Mouse (Mus musculus): ENCODE measurements around the gene Tmem200b. TPM values are rescaled to one million over a fixed set of nuclear protein-coding genes. Genes with fewer than 3 reads are reported as not detected.
A peak's percentile ranks its signal among the peaks of the same experiment; 100 is the strongest.

Tmem200b gene
- polyA plus RNA-seq, 1 experiment, result 6.0 TPM

DNA sequence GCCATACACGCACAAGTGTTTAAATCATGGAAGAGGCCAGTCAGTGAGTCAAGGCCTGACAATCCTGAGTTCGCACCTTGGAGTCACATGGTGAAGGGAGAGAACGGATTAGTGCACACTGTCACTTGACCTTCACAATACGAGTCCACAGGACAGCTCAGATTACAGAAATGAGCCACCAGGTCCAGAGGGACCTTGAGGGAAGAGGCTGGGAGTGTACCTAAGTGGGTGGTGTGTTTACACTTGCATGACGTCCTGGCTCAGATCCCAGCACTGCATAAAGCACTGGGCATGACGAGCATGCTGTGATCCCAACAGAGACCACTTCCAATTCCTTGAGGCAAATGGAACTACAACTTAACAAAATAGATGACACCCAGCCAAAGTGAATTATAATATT, 15.1 kb upstream of the Tmem200b start:
- WGBS, result 19% methylated on average over 6 of the region's 6 CpGs
- DNase-seq (ENCODE audit: low read depth, low spot score), result peak; percentile 65

DNA sequence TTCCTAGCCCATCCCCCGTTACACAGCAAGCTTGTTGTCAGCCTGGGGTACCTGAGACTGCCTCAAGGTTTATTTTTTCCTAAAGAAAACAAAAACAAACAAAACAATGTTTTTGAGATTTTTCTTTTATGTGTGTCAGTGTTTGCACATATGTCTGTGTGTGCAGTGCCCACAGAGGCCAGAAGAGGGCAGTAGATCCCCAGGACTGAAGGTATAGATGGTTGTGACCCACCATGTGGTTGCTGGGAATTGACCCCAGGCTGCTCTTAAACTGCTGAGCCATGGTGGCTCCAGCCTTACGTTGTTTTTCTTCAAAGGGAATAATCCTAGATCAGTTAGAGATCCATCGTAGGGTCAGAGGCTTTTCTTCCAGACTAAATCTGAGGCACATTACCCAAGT, 13.7 kb upstream of the Tmem200b start:
- 94% methylated on average over 3 of the region's 3 CpGs for WGBS

DNA sequence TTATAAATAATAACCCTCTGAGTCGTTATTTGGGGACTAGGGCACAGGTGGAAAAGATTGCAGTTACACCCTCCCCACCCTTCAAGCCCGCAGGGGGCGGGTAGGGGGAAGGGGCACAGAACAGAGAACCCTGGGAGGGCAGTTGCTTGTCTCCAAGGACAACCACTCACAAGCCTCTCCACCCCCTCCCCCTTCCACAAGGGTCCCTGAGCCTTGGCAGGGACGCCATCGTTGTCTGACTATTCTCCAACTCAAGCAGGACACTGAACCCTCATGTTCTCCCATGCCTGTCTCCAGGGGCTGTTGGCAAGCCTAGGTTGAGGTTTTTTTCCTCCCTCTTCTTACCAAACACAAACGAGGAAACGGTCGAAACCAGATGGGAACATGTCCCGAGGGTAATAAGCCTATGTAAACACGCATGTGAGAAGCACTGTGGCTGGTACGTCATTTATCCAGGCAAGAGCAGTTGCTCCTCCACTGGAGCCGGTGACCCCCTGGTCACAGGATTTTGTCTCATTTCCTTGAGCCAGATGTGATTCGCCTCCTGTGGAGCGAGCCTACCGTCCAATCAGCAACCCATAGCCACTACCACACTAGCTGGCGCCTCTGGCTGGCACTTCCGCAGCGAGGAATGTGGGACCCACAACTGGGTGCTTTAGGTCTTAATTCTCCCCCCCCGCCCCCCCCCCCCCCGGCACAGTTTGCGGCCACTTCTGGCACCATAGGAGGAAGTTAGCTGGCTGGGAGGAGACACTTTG, 11.2 kb upstream of the Tmem200b start:
- 3% methylated on average over 18 of the region's 21 CpGs for WGBS
- DNase-seq (ENCODE audit: low read depth, low spot score), result no peak

More for the DNA sequence above, 13.7 kb upstream of the Tmem200b start:
- no peak for DNase-seq (ENCODE audit: low read depth, low spot score)

DNA sequence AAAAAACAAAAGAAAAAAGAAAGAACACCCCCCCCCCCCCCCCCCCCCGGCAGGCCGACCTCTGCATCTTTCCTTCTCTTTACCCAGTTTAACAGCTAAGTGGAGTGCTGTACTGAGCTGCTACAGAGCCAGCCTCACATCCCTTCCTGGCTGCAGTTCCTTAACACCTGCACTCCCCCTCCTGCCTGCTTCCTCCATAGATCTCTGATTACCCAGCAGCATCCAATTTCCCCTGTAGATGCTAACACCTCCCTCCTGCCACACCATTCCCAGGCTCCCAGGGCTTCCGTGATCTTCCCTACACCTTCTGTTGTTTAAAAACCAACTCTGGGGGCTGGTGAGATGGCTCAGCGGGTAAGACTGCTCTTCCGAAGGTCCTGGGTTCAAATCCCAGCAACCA, 10.1 kb upstream of the Tmem200b start:
- WGBS, result 54% methylated on average over 5 of the region's 5 CpGs
- DNase-seq (ENCODE audit: low read depth, low spot score), result no peak

DNA sequence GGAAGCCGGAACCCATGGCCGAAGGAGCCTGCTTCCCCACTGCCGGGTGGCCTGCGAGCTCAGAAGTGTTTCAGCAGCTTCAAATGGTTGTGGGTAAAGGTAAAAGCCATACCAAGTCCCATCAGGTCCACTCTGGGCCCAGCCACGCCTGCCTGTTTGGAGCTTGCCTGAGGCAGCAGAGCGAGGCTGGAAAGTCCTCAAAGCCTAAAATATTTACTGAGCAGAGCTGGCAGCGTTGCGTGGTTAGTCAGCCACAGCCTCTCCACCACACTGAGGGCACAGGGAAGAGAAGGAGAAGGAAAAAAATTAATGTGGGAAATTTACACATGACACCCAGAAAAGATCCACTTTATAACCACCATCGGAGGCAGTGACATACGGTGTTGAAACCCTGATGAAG, 8.0 kb upstream of the Tmem200b start:
- WGBS, result 64% methylated on average over 10 of the region's 10 CpGs
- no peak for DNase-seq (ENCODE audit: low read depth, low spot score)

DNA sequence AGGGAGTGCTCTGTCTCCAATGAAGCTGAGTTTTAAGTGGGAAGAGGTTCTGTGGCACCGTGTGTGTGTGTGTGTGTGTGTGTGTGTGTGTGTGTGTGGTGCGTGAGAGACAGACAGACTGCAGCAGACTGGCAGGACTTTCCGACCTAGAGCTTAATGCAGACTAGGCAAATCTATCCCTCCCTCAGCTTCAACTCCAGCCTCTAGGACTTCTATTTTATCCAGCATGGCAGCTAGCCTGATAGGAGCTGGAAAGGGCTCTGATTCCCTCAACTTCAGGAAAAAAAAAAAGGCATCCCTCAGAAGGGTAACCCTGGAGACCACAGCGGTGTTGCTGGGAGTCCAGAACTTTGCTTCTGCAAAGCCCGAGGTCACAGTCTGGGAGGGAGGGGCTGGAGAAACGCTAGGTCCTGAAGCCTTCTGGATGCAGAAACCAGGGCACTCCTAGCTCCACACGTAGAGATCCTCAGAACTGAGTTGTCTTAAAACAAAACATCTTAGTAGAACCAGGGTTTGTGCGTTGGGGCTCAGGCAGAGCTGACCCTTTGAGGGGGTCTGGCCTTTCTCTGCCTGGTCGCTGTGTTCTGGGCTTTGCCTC, 7.4 kb upstream of the Tmem200b start:
- no peak for DNase-seq (ENCODE audit: low read depth, low spot score)
- WGBS, result 68% methylated on average over 9 of the region's 9 CpGs

DNA sequence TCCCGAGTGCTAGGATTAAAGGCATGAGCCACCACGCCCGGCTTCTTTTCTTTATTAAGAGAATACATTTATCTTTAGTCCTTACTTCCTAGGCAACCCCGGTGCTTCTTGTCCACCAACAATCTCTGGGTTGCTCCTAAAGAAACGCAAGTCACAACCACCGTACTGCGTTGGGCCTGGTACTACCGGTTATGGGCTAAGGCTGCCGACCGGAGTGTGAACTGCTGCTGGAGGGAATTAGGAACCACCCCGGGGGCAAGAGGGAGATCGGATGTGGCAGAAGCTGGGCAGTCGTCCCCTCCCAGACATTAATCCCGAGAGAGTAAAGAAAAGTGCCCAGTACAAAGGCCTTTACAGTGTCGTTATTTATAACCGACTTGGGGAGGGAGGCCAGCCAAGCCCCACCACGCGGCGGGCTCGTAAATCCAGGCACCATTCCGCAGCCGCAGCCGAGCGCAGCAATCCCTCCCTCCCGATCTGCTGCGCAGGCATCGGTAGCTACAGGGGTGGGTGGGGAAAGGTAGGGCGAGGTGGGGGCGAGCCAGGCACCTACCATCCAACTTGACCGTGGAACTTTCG, 6.6 kb upstream of the Tmem200b start:
- WGBS, result 7% methylated on average over 31 of the region's 31 CpGs
- DNase-seq (ENCODE audit: low read depth, low spot score), result no peak

DNA sequence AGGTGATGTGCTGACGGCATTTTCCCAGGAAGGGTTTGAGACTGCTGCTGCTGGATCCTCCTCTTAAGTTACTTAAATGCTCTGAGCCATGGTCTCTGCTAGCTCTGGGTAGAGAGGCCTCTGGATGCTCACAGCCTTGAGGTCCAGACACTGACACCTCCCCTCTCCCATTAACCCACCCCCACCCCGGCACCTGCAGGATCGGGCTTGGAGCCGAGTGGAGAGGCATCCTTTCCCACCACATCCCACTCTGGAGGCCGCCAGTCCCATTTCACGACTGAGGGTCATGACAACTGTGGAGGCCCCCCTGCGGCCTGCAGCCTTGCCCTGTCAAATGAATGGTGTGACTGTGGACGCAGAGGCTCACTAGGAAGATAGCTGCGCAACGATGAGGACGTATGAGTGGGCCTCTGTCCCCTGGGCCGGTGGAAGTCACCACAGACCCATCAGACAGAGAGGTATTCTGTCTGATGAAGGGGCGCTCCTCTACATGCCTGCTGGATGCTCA, 5.7 kb upstream of the Tmem200b start:
- 64% methylated on average over 13 of the region's 13 CpGs for WGBS
- DNase-seq (ENCODE audit: low read depth, low spot score), result no peak

DNA sequence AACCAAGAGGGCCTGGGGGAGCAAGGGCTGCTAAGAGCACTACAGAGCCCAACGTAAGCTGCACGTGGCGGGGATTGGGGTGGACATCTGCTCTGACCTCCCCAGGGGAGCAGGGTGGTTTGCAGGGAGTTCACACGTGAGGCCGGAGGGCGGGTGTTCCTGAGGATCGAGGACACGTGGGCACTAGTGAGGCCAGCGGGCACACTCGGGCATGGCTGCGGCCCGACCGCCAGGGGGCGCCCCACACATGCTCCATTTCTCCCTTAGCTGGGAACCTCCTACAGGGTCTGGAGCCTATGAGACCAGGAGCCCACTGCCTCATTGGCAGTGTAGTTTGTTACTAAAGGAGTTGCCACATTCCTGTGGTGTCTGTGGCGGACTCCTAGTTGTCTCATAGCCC, 5.1 kb upstream of the Tmem200b start:
- WGBS, result 11% methylated on average over 15 of the region's 15 CpGs
- no peak for DNase-seq (ENCODE audit: low read depth, low spot score)

DNA sequence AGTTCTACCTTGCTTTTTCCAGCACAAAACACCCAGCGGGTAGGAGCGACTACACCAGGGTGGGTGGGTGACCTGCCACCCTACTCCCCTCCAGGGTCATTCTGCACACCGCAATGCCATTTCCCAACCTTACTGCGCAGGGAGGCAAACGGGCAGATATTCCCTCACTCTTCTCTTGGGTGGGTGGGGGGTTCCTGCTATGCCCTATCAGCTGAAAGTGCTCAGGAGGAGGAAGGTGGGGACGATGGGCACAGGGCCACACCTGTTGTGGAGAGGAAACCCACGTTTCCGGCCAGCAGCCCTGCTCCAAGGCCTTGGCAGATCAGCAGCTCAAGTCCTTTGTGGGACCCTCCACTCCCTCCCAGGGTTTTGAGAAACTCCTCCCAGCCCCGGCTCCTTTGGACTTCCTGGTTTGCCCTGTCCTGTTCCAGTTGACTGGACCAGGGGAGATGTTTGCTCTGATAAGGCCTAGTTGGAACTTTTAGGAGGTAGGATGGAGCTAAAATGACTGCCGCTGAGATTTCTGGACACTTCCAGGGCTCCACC, 4.5 kb upstream of the Tmem200b start:
- WGBS, result 71% methylated on average over 10 of the region's 10 CpGs
- DNase-seq (ENCODE audit: low read depth, low spot score), result no peak

DNA sequence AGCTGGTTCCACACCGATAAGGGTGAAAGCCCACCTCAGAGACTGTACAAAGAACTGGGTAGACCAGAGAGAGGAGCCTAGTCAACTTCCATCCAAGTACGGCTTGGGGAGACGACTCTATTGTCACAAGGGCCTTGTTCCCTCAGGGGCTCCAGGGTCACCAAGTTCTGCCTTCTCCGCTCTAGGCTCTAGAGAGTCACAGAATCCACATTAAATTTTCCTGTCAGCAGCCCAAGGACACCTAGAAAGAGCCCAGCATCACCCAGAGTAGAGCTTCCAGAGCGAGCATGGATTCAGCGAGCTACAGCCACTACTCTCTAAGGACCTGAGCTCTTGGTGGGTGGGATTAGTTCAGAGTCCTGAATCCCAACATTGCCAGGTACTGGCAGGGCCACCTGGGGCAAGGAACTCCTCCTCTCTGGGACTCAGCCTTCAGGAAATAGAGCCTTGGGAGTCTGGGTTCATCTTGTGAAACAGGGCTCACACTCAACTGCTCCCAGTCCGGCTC, 3.5 kb upstream of the Tmem200b start:
- 89% methylated on average over 7 of the region's 7 CpGs for WGBS

DNA sequence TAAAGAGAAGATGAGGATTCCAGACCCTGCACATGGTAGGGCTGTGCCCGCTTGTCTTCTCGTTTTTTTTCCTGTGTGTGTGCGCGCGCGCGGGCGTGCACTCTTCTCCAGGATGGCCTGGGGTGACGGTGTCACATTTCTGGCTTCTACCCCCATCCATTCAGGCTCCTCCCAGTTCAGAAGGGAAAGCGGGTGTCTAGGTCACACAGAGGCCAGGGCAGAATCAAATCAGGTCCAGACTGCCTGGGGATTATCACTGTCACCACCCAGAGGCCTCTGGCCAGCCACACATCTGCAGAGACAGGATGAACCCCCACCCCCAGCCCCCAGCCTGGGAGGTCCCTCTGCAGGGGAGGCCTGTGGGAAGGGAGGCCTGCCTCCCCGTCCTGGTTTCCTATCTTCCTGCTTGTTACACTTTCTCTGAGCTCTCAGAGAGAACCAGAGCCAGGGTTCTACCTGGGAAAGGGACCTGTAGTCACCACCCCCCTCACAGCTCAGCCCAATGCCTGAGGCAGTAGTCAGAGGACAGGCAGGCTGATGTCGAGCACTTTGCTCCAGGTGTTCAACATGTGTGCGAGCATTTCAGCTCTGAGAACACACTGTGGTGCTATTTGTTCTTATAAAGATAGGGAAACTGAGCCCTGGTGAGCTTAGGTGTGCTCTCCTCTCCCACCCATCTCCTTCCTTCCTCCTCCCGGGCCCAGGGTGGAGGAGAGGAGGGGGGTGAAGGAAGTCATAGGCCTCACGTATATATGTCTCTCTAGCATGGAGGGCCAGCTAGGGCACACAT, 2.7 kb upstream of the Tmem200b start:
- DNase-seq (ENCODE audit: low read depth, low spot score), result no peak
- WGBS, result 52% methylated on average over 15 of the region's 15 CpGs

More for the DNA sequence above, 3.5 kb upstream of the Tmem200b start:
- no peak for DNase-seq (ENCODE audit: low read depth, low spot score)

DNA sequence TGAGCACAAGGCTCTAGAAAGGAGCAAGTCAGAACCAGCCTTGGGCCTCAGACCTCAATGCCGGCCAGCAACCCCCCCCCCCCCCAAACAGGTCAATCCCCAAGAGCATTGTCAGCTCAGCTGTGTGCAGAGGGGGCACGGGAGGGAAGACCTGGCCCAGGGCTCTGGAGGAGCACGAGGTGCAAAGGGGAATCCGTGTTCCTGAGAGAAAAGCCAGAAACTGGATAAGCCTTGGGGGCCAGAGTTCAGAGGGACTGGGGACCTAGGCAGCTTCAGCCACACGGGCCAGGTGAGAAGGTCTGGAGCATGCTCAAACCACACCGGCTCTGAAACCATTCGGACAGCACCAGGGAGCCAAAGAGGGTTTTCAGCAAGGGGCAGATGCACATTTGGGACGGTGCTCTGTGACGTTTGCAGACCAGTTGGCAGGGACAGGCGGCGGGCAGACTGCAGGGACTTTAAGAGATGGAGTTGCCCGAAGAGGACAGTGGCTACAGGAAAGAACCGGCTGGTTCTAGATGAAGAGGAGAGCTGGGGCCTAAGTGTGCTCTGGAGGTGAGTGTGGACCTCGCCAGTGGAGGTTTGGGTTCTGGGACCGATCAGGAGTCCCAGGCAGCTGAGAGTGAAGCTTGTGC, 1.9 kb upstream of the Tmem200b start:
- WGBS, result 61% methylated on average over 15 of the region's 15 CpGs
- no peak for DNase-seq (ENCODE audit: low read depth, low spot score)

DNA sequence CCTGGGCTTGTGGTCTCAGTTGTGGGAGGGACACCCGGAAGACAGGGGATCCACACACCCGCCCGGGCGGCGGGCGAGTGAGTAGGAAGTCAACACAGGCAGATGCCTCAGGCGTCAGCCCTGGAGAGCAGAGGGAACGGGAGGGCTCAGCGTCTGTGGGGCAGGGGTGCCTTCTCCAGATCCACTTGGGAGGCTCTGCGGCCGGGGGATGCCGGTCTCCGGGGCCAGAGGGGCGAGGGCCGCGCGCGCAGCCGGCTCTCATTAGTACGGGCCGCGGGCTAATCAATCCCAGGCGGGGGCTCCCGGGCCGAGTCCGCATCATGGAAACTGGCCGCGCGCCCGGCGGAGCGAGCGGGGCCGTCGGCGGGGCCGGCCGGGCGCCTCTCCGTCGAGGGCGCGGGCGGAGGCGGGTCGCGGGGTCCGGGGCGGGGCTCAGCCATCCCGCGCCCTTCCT, 1.4 kb upstream of the Tmem200b start:
- no peak for DNase-seq (ENCODE audit: low read depth, low spot score)

DNA sequence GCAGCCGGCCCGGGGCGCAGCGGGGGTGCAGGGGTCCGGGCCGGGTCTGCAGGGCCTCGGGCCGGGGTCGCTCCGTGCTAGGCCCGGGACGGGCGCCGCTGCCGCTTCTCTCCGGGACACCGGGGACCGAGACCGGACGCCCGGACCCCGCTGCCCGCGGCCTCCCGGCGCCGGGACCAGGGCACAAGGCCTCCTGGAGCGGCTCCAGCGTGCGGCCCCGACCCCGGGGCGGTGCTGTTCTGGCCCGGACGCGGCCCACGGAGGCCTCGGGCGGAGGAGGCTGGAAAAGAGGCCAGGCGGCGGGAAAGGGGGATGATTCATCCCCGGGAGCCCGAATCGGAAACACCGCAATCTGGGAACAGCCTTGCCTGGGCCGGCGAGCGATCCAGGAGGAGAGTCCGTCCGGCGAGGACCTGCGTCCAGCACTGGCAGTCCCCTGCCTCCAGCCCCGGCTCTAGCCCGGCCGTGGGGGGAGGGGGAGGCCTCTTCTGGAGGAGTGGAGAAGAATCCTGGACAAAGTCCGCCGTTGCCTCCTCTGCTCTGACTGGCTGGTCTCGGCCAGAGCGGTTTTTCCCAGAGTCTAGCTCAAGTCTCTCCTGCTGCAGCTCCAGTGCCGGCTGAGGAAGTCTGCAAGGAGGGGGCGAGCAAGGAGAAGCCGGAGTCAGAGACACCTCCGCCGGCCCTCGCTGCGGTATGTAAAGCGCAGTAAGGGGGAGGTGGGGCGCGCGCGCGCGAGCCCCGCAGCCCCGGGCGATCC, 798 bp upstream of the Tmem200b start:
- WGBS, result 1% methylated on average over 76 of the region's 76 CpGs
- no peak for DNase-seq (ENCODE audit: low read depth, low spot score)

More for the DNA sequence above, 1.4 kb upstream of the Tmem200b start:
- WGBS, result 9% methylated on average over 51 of the region's 51 CpGs

DNA sequence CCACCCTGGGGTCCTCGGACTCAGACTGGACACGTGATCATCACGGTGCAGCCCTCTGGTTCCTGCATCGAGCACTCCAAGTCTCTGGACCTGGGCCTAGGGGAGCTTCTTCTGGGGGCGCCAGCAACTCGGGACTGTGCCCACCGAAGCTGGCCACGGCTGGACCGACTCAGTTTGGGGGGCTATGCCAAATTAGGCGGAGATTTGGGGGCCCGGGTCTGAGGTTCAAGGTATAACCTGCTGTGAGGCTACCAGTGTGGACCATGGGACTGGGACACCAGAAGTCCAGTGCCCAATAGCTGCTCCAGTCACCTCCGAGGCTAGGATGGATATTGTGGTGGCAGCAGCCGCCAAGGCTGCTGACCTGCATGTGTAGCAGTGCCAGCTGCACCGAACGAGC, 833 bp downstream of the Tmem200b start:
- 66% methylated on average over 15 of the region's 15 CpGs for WGBS
- DNase-seq (ENCODE audit: low read depth, low spot score), result no peak

DNA sequence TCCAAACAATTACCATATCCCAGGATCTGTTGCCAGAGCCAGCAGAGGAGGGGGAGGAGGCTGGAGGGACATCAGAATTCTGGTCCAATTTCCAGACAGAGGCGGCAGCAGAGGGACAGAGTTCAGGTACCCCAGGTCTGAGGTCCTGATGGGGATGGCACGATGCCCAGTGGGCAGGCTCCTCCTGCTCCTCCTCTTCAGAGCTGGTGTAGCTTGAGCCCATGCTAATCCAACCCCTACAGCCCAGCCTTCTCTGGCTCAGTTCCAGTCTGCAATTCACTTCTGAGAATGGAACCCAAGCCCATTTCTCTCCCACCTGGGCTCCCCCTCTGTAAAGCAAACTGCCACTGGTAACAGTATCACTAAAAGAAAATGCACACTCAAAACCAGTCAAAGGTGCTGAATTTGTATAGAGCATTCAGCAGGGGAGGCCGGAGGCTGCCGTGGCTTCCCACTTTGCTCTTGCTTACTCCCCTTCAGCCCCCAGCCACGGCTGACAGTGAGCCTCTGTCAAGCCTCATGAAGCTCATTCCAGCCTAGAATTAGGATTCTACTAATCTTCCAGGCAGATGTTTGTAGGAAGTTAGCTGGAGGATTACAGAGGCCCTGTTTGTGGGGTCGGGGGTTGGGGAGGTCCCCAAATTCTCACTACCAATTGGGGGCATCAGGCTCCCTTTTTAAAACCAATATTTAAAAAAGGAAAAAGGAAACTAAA, 2.7 kb downstream of the Tmem200b start:
- DNase-seq (ENCODE audit: low read depth, low spot score), result no peak

DNA sequence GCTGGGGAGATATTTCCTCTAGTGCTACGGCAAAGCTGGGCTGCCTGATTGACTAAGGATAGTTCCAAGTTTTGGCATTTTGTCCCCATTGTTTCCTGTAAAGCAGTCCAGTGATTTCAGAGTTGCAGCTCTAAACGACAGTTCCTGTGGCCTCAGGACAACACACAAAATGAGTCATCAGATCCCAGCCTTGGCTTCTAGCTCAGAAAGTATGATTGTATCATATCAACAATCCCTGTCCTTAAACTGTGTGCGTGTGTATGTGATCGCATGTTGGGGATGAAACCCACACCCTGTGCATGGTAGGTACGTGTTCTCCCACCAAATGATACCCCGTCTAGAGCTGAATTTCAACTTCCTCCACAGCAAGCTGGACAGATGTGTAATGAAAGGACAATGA, 7.6 kb downstream of the Tmem200b start:
- 63% methylated on average over 6 of the region's 6 CpGs for WGBS
- DNase-seq (ENCODE audit: low read depth, low spot score), result no peak

More for the DNA sequence above, 2.7 kb downstream of the Tmem200b start:
- 72% methylated on average over 6 of the region's 6 CpGs for WGBS
